Mouse (Mus musculus) limb, embryonic 14.5 days (tissue): ENCODE data around the gene Abcg8. TPM values are rescaled to one million over a fixed set of nuclear protein-coding genes. Genes with fewer than 3 reads are reported as not detected.

ENCODE experiments used
- ATAC-seq: fragments of 200-750 bp; cut with Nextera tagmentation; 2 replicates; pipeline ENCODE4 v1.8.0; 2017; ENCODE audit warnings: low read depth, moderate number of reproducible peaks, moderate TSS enrichment; ENCODE audit not compliant: low FRiP score
- DNase-seq: peaks from one replicate; pipeline ENCODE4 v3.0.0-alpha.2; 2015; ENCODE audit warnings: low spot score
- H3K27ac ChIP-seq: fragments of 300-500 bp; sonication (generic); replicated peaks from 2 replicates; pipeline ENCODE4 v1.5.1; 2014; ENCODE audit warnings: low read depth, mild to moderate bottlenecking, low read length, moderate library complexity, mixed read lengths
- H3K27me3 ChIP-seq: fragments of 300-500 bp; sonication (generic); 2 replicates; pipeline ENCODE4 v1.6.1; 2014; ENCODE audit warnings: low read length, mixed read lengths; ENCODE audit not compliant: control insufficient read depth, insufficient read depth
- H3K36me3 ChIP-seq: fragments of 300-500 bp; sonication (generic); 2 replicates; pipeline ENCODE4 v1.6.1; 2014; ENCODE audit warnings: mild to moderate bottlenecking, low read length, moderate library complexity, mixed read lengths; ENCODE audit not compliant: control insufficient read depth, insufficient read depth
- H3K4me1 ChIP-seq: fragments of 300-500 bp; sonication (generic); 2 replicates; pipeline ENCODE4 v1.6.1; 2014; ENCODE audit warnings: antibody characterized with exemption, low read length, mixed read lengths; ENCODE audit not compliant: control insufficient read depth, insufficient read depth
- H3K4me2 ChIP-seq: fragments of 300-500 bp; sonication (generic); replicated peaks from 2 replicates; pipeline ENCODE4 v1.6.1; 2014; ENCODE audit warnings: low read depth, mild to moderate bottlenecking, low read length, moderate library complexity; ENCODE audit not compliant: severe bottlenecking
- H3K4me3 ChIP-seq: fragments of 300-500 bp; sonication (generic); replicated peaks from 2 replicates; pipeline ENCODE4 v1.5.1; 2014; ENCODE audit warnings: low read length
- H3K9ac ChIP-seq: fragments of 300-500 bp; sonication (generic); 2 replicates; pipeline ENCODE4 v1.6.1; 2014; ENCODE audit warnings: mild to moderate bottlenecking, low read depth, low read length, moderate library complexity; ENCODE audit not compliant: severe bottlenecking
- H3K9me3 ChIP-seq: fragments of 300-500 bp; sonication (generic); 2 replicates; pipeline ENCODE4 v1.6.1; 2016; ENCODE audit warnings: low read length; ENCODE audit not compliant: control insufficient read depth
- POLR2A ChIP-seq: fragments of 200-500 bp; IDR thresholded peaks from 2 replicates; pipeline ENCODE4 v1.8.0; 2012; ENCODE audit warnings: inconsistent platforms, mild to moderate bottlenecking, moderate library complexity, borderline replicate concordance; ENCODE audit not compliant: insufficient read depth, insufficient read length; ENCODE audit errors: extremely low read depth
- WGBS: fragments of 180-500 bp; shearing (Covaris S2); extraction: QIAGEN DNeasy Blood & Tissue Kit; methylation state at CpG from one replicate; pipeline ENCODE4 v1.1.7; 2014; 5-methylcytosine and 5-hydroxymethylcytosine counted together
- polyA plus RNA-seq, 2 experiments: library from polyadenylated mRNA; depleted of rRNA in 1 of 2; stranded (reverse) in 1 of 2; unstranded in 1 of 2; fragments of >200 nt; fragmentation: Nextera tagmentation in 1 of 2; extraction: Ambion mirVana in 1 of 2; gene quantifications; 2 replicates each; pipeline versions ENCODE4 v1.2.1 to v1.2.3; 2012 to 2014

Abcg8 gene
- polyA plus RNA-seq, 2 experiments: 0.16 TPM; not detected in 1

DNA sequence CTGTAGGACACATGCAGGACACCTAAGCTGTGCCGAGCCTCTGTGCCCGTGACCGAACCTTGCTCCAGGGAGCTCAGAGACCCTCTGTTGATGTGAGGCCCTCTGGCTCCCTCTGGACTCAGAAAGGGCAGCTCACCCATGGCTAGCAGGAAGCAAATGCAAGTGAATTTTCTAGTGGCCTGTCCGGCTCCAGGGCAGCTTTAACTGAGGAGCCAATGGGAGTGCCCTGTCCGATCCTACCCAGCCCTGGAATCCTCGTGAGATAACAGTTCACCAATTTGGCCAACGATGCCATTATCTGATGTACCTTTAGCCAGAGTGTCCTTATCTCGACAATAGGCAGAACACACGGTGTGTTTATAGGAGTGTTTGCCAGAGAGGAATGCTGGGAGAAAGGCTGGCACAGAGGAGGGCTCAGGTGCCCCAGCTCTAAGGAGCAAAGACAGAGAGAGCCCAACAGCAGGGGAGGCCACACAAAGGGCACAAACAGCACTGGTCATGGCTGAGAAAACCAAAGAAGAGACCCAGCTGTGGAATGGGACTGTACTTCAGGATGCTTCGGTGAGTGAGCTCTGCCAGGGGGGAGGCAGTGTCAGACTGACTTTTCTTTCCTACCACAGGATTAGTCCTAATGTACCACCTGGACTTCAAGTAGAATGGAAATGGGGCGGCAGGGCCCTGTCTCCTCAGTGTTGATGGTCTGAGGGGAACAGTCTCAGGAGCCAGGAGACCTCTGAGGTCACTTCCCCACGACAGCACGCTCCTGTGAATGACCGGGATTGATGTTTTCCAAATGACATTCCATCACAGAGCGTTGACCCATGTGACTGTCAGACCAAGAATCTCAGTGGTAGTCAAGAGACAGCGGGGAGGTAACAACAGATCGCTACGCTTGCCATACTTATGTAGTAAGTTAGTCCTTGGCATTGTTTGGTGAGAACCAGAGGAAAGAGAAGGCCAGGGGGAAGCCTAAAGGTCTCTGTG is 6.9 kb downstream of the Abcg8 start, which contains the start of gene Abcg5:
Gene Abcg5, minus strand, starts transcription at position 278 of the 984 bp plus-strand sequence.
- H3K9ac ChIP-seq: no peak within 1 kb of the TSS
- WGBS: 74% methylated on average over 18 of the region's 18 CpGs
- no peaks in the 10 kb centered on the region for H3K9me3 ChIP-seq

DNA sequence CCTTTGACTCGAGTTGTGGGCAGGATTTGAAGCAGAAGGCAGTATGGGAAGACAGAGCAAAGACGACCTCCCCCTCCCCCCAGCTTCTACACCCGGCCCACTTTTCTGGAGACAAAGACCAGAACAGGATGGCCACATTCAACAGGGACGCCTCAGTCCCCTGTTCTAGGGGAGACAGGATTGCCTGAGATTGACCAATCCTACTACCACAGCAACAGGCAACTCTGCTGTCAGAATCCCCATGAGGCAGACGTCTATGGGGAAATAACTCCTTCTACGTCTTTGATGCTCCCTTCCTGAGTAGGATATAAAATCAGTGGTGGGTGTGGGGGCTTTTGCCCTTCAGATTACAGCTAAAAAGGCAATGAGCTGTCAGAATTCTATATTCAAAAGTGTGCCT is 8.2 kb downstream of the Abcg8 start:
- Histone ChIP-seq H3K4me1 (no peaks in the 10 kb centered on the region), H3K4me3 (no peak overlapping the region), H3K4me2 (no peak overlapping the region), H3K36me3 (no peaks in the 10 kb centered on the region), H3K27ac (no peak overlapping the region), H3K9ac (no peak overlapping the region), H3K27me3 (no peaks in the 10 kb centered on the region), H3K9me3 (no peaks in the 10 kb centered on the region)
- no peak for DNase-seq
- ATAC-seq: no peak
- 26% methylated on average over 6 of the region's 6 CpGs for WGBS
- TF ChIP-seq POLR2A: no peak

More for the DNA sequence above, 6.9 kb downstream of the Abcg8 start, which contains the start of gene Abcg5:
- H3K4me1 ChIP-seq: no peaks in the 10 kb centered on the region
- no peaks in the 10 kb centered on the region for H3K27me3 ChIP-seq
- no peak within 1 kb of the TSS for H3K4me3 ChIP-seq
- H3K36me3 ChIP-seq: no peaks in the 10 kb centered on the region
- no peak within 1 kb of the TSS for H3K4me2 ChIP-seq
- no peak for TF ChIP-seq POLR2A
- ATAC-seq (no peak), DNase-seq (no peak)
- no peak within 1 kb of the TSS for H3K27ac ChIP-seq

DNA sequence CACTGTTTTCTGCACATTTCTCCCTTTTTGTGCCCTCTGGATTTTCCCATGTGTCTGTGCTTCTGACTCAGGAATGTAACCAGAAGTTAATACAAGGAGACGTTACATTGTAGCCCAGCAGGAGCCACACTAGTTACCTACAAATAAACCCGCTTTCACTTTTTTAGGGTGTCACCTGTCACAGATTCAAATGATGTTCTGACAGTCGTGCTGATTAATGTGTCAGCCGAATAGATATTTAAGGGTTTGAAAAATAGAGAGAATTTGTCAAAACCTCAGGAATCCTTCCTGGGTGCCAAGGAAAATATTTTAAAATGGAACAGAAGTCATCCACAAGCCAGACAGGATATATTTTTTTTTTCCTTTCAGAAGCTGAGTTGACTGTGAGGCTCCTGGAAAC is 9.2 kb downstream of the Abcg8 start:
- ATAC-seq: no peak
- Histone ChIP-seq H3K4me3 (no peak overlapping the region), H3K9me3 (no peaks in the 10 kb centered on the region), H3K36me3 (no peaks in the 10 kb centered on the region), H3K9ac (no peak overlapping the region), H3K4me1 (no peaks in the 10 kb centered on the region), H3K27me3 (no peaks in the 10 kb centered on the region), H3K27ac (no peak overlapping the region), H3K4me2 (no peak overlapping the region)
- no peak for TF ChIP-seq POLR2A
- DNase-seq: no peak
- WGBS: 57% methylated on average over 4 of the region's 4 CpGs

DNA sequence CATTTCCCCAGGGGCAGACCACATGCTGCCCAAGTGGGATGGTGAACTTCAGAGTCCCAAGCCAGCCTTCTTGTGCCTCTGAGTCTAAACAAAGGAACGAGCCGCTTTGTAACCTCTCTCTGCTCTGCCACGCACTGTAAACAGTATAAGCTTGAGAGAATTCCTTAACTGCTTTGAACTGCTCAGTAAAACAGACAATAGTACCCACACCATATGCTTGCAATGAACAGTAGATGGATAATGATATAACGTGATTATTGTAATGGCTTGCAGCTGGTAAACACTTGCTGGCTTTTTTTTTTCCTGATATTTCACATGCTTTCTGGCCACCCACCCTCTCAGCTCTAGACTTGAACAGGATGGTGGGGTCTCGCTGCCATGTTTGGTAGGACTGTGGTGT is 11.9 kb downstream of the Abcg8 start:
- H3K27ac ChIP-seq: no peak overlapping the region
- WGBS: 45% methylated on average over 5 of the region's 5 CpGs
- H3K9me3 ChIP-seq: no peaks in the 10 kb centered on the region
- ATAC-seq (no peak), DNase-seq (no peak)
- no peaks in the 10 kb centered on the region for H3K27me3 ChIP-seq
- TF ChIP-seq POLR2A: no peak
- H3K9ac ChIP-seq: no peak overlapping the region
- H3K4me1 ChIP-seq: no peaks in the 10 kb centered on the region
- H3K4me3 ChIP-seq: no peak overlapping the region
- H3K36me3 ChIP-seq: no peaks in the 10 kb centered on the region
- H3K4me2 ChIP-seq: no peak overlapping the region

DNA sequence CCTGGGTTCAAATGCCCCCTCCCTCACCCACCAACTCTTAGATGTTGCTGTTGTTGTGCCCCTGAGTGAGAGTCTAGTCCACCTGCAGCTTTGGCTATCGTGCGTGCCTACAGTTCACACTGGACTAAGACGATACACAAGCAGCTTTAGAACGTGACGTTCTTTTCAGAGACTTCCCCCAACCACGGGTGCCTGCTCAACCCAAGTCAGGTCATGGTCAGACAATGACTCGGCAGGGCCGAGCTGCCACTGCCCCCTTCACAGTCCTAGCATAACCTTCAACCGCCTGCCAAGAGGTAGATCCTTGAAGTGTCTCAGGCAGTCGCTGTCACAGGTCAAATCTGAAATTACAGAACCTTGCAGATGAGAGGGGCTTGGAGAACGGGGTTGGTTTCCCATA is 12.7 kb downstream of the Abcg8 start:
- Histone ChIP-seq H3K4me1 (no peaks in the 10 kb centered on the region), H3K4me2 (no peak overlapping the region), H3K9ac (no peak overlapping the region), H3K9me3 (no peaks in the 10 kb centered on the region), H3K27ac (no peak overlapping the region), H3K27me3 (no peaks in the 10 kb centered on the region), H3K36me3 (no peaks in the 10 kb centered on the region), H3K4me3 (no peak overlapping the region)
- ATAC-seq (no peak), DNase-seq (no peak)
- no peak for TF ChIP-seq POLR2A
- 91% methylated on average over 11 of the region's 11 CpGs for WGBS
